Mouse (Mus musculus) lung, postnatal 0 days (tissue): ENCODE measurements at regions not wholly inside any gene's neighbourhood (a gene's known extent, or its start where the extent isn't known, plus 50 kb on each side); places are given as distances from the start of the nearest gene placed in this dataset.

Experiments
- CTCF ChIP-seq: IDR thresholded peaks from 2 replicates; pipeline ENCODE4 v1.5.1; 2016; ENCODE audit warnings: antibody characterized with exemption, mild to moderate bottlenecking
- EP300 ChIP-seq: IDR thresholded peaks from 2 replicates; pipeline ENCODE4 v1.6.1; 2016; ENCODE audit warnings: antibody characterized with exemption, mild to moderate bottlenecking, control low read depth

DNA sequence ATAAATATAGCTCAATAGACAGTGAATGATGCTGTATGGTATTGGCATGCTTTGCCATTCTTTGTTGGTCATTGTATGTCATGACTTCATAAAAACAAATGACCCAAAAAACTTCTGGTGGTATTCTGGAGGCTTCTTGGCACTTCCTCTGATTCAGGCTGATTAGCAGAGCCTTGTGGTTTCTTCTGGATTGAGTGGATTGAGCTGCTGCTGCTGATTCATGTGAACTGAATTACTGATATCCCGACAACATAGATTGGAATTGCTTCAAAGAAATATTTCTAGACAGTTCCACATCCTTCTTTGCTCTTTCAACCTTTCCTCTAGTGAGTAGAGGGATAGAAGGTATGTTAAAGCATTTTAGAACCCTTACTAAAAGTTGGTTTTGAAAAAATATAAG lies 559.9 kb downstream of the Prdm13 start:
- TF ChIP-seq CTCF (no peak), EP300 (no peak)
